Mouse (Mus musculus) forebrain, embryonic 11.5 days (tissue): ENCODE measurements around the gene Prdx5. TPM values are rescaled to one million over a fixed set of nuclear protein-coding genes. Genes with fewer than 3 reads are reported as not detected.

ENCODE experiments used
- ATAC-seq: fragments of 200-750 bp; cut with Nextera tagmentation; replicated peaks from 2 replicates; pipeline ENCODE4 v1.8.0; 2017; ENCODE audit warnings: moderate TSS enrichment; ENCODE audit not compliant: low FRiP score
- DNase-seq: peaks from one replicate; pipeline ENCODE4 v3.0.0-alpha.2; 2017; ENCODE audit warnings: low spot score
- H3K27ac ChIP-seq: fragments of 300-500 bp; sonication (generic); 2 replicates; pipeline ENCODE4 v1.5.1; 2014; ENCODE audit warnings: low read depth, low read length
- H3K27me3 ChIP-seq: fragments of 300-500 bp; sonication (generic); 2 replicates; pipeline ENCODE4 v1.6.1; 2014; ENCODE audit warnings: mild to moderate bottlenecking, low read length, mixed read lengths; ENCODE audit not compliant: control insufficient read depth, insufficient read depth
- H3K36me3 ChIP-seq: fragments of 300-500 bp; sonication (generic); 2 replicates; pipeline ENCODE4 v1.6.1; 2014; ENCODE audit warnings: mild to moderate bottlenecking, low read length, moderate library complexity, mixed read lengths; ENCODE audit not compliant: control insufficient read depth, insufficient read depth
- H3K4me1 ChIP-seq: fragments of 300-500 bp; sonication (generic); replicated peaks from 2 replicates; pipeline ENCODE4 v1.6.1; 2014; ENCODE audit warnings: low read length, mixed read lengths; ENCODE audit not compliant: control insufficient read depth, insufficient read depth
- H3K4me2 ChIP-seq: fragments of 300-500 bp; sonication (generic); 2 replicates; pipeline ENCODE4 v1.6.1; 2014; ENCODE audit warnings: low read depth, mild to moderate bottlenecking, low read length, moderate library complexity, mixed read lengths; ENCODE audit not compliant: severe bottlenecking
- H3K4me3 ChIP-seq: fragments of 300-500 bp; sonication (generic); 2 replicates; pipeline ENCODE4 v1.5.1; 2014; ENCODE audit warnings: low read depth, low read length
- H3K9ac ChIP-seq: fragments of 300-500 bp; sonication (generic); 2 replicates; pipeline ENCODE4 v1.6.1; 2014; ENCODE audit warnings: low read length
- H3K9me3 ChIP-seq: fragments of 300-500 bp; sonication (generic); 2 replicates; pipeline ENCODE4 v1.6.1; 2016; ENCODE audit warnings: low read length, mixed read lengths; ENCODE audit not compliant: control insufficient read depth
- WGBS: fragments of 180-500 bp; shearing (Covaris S2); extraction: QIAGEN DNeasy Blood & Tissue Kit; methylation state at CpG from one replicate; pipeline ENCODE4 v1.1.7; 2014; 5-methylcytosine and 5-hydroxymethylcytosine counted together
- polyA plus RNA-seq: library from polyadenylated mRNA; unstranded; fragments of >200 nt; fragmentation: Nextera tagmentation; extraction: Ambion mirVana; gene quantifications from 2 replicates; pipeline ENCODE4 v1.2.1, GENCODE M21; 2014

The Prdx5 gene
- polyA plus RNA-seq, 1 experiment from 2014 or later, result 105 TPM

- WGBS, result 92% methylated on average over 4 of the region's 4 CpGs
- no peak overlapping the region for H3K4me2 ChIP-seq
- H3K4me3 ChIP-seq, result no peak overlapping the region
- H3K36me3 ChIP-seq, result no peaks in the 10 kb centered on the region
- no peaks in the 10 kb centered on the region for H3K27me3 ChIP-seq
- DNase-seq (no peak), ATAC-seq (no peak)
- H3K4me1 ChIP-seq, result 0 out of 2 replicates have a peak, but pooled peaks cover 3% of the 10 kb centered on the region
- no peak overlapping the region for H3K27ac ChIP-seq
- no peak overlapping the region for H3K9ac ChIP-seq
- no peaks in the 10 kb centered on the region for H3K9me3 ChIP-seq
Observed at GRCm38 (mm10) chr19:6861451-6861850, 48.5 kb downstream of the Prdx5 start.

GRCm38 (mm10) chr19:6860706-6861105 lies 49.2 kb downstream of the Prdx5 start:
- H3K27me3 ChIP-seq, result no peaks in the 10 kb centered on the region
- H3K9ac ChIP-seq, result no peak overlapping the region
- H3K4me1 ChIP-seq, result peaks cover 9% of the 10 kb centered on the region
- no peak overlapping the region for H3K27ac ChIP-seq
- 79% methylated on average over 6 of the region's 6 CpGs for WGBS
- no peaks in the 10 kb centered on the region for H3K36me3 ChIP-seq
- H3K9me3 ChIP-seq, result no peaks in the 10 kb centered on the region
- no peak for DNase-seq
- no peak overlapping the region for H3K4me3 ChIP-seq
- H3K4me2 ChIP-seq, result no peak overlapping the region
- ATAC-seq, result no peak

GRCm38 (mm10) chr19:6859971-6860370 lies 49.9 kb downstream of the Prdx5 start:
- Histone ChIP-seq H3K36me3 (no peaks in the 10 kb centered on the region), H3K4me1 (peaks cover 15% of the 10 kb centered on the region), H3K9ac (no peak overlapping the region), H3K9me3 (no peaks in the 10 kb centered on the region), H3K4me3 (no peak overlapping the region), H3K27ac (no peak overlapping the region), H3K4me2 (no peak overlapping the region), H3K27me3 (no peaks in the 10 kb centered on the region)
- ATAC-seq (no peak), DNase-seq (peak; percentile 35)
- 91% methylated on average over 3 of the region's 3 CpGs for WGBS

GRCm38 (mm10) chr19:6859032-6859651 lies 50.8 kb downstream of the Prdx5 start:
- peak; percentile 41 for DNase-seq

GRCm38 (mm10) chr19:6858031-6858430 lies 51.9 kb downstream of the Prdx5 start, which contains the start of gene Ccdc88b:
Gene Ccdc88b (minus strand): TSS chr19:6858211.
- Histone ChIP-seq H3K36me3 (no peaks in the 10 kb centered on the region), H3K4me1 (peaks cover 16% of the 10 kb centered on the region), H3K9me3 (no peaks in the 10 kb centered on the region), H3K27ac (no peak within 1 kb of the TSS), H3K4me2 (no peak within 1 kb of the TSS), H3K27me3 (no peaks in the 10 kb centered on the region), H3K4me3 (no peak within 1 kb of the TSS), H3K9ac (no peak within 1 kb of the TSS; the same call in 1 of the 2 replicates)
- ATAC-seq (no peak), DNase-seq (peak; percentile 47)
- 76% methylated on average over 7 of the region's 7 CpGs for WGBS

More at GRCm38 (mm10) chr19:6859032-6859651, 50.8 kb downstream of the Prdx5 start:
- Histone ChIP-seq H3K27me3 (no peaks in the 10 kb centered on the region), H3K36me3 (no peaks in the 10 kb centered on the region), H3K9ac (no peak overlapping the region), H3K4me3 (no peak overlapping the region), H3K9me3 (no peaks in the 10 kb centered on the region), H3K4me1 (peaks cover 16% of the 10 kb centered on the region), H3K27ac (no peak overlapping the region), H3K4me2 (no peak overlapping the region)
- WGBS, result 78% methylated on average over 2 of the region's 2 CpGs
- ATAC-seq, result no peak

GRCm38 (mm10) chr19:6857391-6858005 lies 52.4 kb downstream of the Prdx5 start:
- H3K27ac ChIP-seq, result no peak overlapping the region
- no peaks in the 10 kb centered on the region for H3K9me3 ChIP-seq
- H3K4me3 ChIP-seq, result no peak overlapping the region
- H3K4me2 ChIP-seq, result no peak overlapping the region
- DNase-seq (peak; percentile 49), ATAC-seq (no peak)
- H3K9ac ChIP-seq, result no peak overlapping the region; the same call in 1 of the 2 replicates
- peaks cover 16% of the 10 kb centered on the region for H3K4me1 ChIP-seq
- 0 out of 2 replicates have a peak, but pooled peaks cover 2% of the 10 kb centered on the region for H3K27me3 ChIP-seq
- 84% methylated on average over 9 of the region's 9 CpGs for WGBS
- no peaks in the 10 kb centered on the region for H3K36me3 ChIP-seq

- H3K4me2 ChIP-seq, result no peak overlapping the region
- no peak overlapping the region for H3K9ac ChIP-seq
- no peak overlapping the region for H3K27ac ChIP-seq
- DNase-seq (no peak), ATAC-seq (no peak)
- 0 out of 2 replicates have a peak, but pooled peaks cover 2% of the 10 kb centered on the region for H3K27me3 ChIP-seq
- no peaks in the 10 kb centered on the region for H3K36me3 ChIP-seq
- WGBS, result 57% methylated on average over 3 of the region's 3 CpGs
- H3K4me1 ChIP-seq, result peaks cover 16% of the 10 kb centered on the region
- no peaks in the 10 kb centered on the region for H3K9me3 ChIP-seq
- no peak overlapping the region for H3K4me3 ChIP-seq
Observed at GRCm38 (mm10) chr19:6857003-6857360, 52.9 kb downstream of the Prdx5 start.
